Mouse (Mus musculus): ENCODE data around the gene Gnpda2. TPM values are rescaled to one million over a fixed set of nuclear protein-coding genes. Genes with fewer than 3 reads are reported as not detected.

The Gnpda2 gene
- polyA plus RNA-seq (2015; fragmentation: Nextera tagmentation; extraction: Ambion mirVana) = 42.3 and 44.8 TPM in 2 replicates

DNA sequence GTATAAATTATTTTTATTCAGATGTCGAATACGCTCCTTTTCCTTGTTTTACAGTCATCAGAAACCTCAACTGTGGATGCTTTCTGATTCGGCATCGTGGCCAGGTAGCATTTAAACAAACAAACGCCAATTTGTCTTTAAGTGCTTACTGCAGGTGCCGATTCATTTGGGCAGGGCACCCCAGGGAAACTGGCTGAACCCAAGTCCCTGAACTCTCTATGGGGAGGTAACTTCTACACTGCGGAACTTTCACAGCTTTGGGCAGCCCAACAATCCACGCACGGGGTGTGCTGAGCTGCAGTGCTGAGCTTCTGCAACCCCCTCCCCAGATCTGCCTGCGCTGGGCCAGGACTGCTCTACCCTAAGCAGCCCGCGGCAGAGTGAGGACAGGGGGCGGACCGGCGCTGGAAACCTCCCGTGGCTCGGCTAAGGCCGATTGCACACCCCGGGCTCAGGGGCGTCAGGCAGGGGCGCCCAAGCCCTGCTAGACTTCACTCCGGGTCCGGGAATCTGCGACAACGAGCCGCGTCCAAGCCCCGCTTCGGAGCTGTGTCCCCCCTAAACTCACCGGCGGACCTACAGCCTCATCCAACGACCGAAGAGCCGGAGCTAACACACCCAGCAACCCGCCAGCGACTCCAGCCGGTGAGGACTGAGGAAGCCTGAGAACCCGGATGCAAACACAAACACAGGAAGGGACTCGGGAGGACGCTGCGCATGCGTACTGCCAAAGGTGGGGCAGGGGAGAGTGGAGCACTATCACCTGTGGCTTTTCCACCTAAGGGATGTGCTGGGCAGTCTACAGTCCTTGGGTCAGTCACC lies at the start of gene Gnpda2:
Gnpda2 (minus strand) TSS at position 701 of the 822 bp plus-strand sequence.
- Histone ChIP-seq H3K4me1 (no peaks in the 10 kb centered on the region), H3K4me2 (peak within 1 kb of the TSS; percentile 71), H3K36me3 (no peaks in the 10 kb centered on the region), H3K9ac (peak within 1 kb of the TSS; percentile 73), H3K27me3 (replicated peaks) (no peaks in the 10 kb centered on the region), H3K27ac (peak within 1 kb of the TSS; percentile 66), H3K9me3 (no peaks in the 10 kb centered on the region), H3K4me3 (replicated peaks) (peak within 1 kb of the TSS; percentile 79)
- WGBS = 3% methylated on average over 42 of the region's 42 CpGs
- peak; percentile 93 for ATAC-seq (ENCODE audit: insufficient read depth, low FRiP score, low read depth)

- Histone ChIP-seq H3K27me3 (replicated peaks) (no peaks in the 10 kb centered on the region), H3K27ac (no peak overlapping the region), H3K9ac (no peak overlapping the region), H3K4me1 (no peaks in the 10 kb centered on the region), H3K9me3 (no peaks in the 10 kb centered on the region), H3K36me3 (no peaks in the 10 kb centered on the region), H3K4me3 (replicated peaks) (no peak overlapping the region), H3K4me2 (no peak overlapping the region)
- ATAC-seq (ENCODE audit: insufficient read depth, low FRiP score, low read depth) = no peak
- WGBS = 68% methylated on average over 4 of the region's 4 CpGs
Measured at GRCm38 (mm10) chr5:69634766-69635165, 42.6 kb upstream of the Gnpda2 start.

GRCm38 (mm10) chr5:69620899-69621298 lies 28.8 kb upstream of the Gnpda2 start:
- no peaks in the 10 kb centered on the region for H3K9me3 ChIP-seq
- ATAC-seq (ENCODE audit: insufficient read depth, low FRiP score, low read depth) = no peak
- 23% methylated on average over 1 of the region's 1 CpGs for WGBS
- no peaks in the 10 kb centered on the region for H3K36me3 ChIP-seq
- H3K27ac ChIP-seq = no peak overlapping the region
- no peak overlapping the region for H3K9ac ChIP-seq
- no peak overlapping the region for H3K4me2 ChIP-seq
- H3K27me3 ChIP-seq (replicated peaks) = no peaks in the 10 kb centered on the region
- H3K4me1 ChIP-seq = no peaks in the 10 kb centered on the region
- no peak overlapping the region for H3K4me3 ChIP-seq (replicated peaks)

DNA sequence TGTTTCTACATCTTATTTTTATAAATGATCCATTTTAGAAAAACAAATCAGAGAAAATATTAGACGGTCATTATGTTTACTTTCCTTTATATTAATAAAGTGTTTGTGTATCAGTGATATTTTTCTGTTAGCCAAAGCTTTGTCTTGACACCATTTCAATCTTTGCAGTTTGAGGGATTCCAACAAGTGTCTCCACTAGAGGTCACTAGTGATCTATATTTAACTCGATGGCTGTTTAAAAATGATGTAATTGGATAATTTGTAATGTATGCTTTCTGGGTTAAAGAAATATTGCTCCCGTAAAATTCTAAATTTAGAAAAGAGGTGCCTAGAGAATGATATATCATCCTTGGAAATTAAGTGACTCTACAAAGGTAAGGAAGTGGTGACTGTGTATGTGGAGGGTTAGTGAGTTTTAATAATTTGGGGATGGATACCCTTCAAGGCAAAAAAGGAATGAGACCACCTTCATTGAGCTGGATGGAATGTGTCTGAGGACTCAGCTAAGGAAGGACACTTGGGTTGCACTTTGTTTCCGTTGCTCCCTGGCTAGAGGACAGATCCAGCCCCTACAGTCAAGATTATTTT lies 21.2 kb upstream of the Gnpda2 start:
- Histone ChIP-seq H3K27ac (no peak overlapping the region), H3K36me3 (no peaks in the 10 kb centered on the region), H3K4me2 (no peak overlapping the region), H3K27me3 (replicated peaks) (no peaks in the 10 kb centered on the region), H3K4me3 (replicated peaks) (no peak overlapping the region), H3K9ac (no peak overlapping the region), H3K4me1 (no peaks in the 10 kb centered on the region), H3K9me3 (no peaks in the 10 kb centered on the region)
- 17% methylated on average over 4 of the region's 4 CpGs for WGBS
- ATAC-seq (ENCODE audit: insufficient read depth, low FRiP score, low read depth) = no peak

- H3K9me3 ChIP-seq = no peaks in the 10 kb centered on the region
- no peaks in the 10 kb centered on the region for H3K36me3 ChIP-seq
- H3K27ac ChIP-seq = no peak overlapping the region
- no peak overlapping the region for H3K9ac ChIP-seq
- no peak overlapping the region for H3K4me3 ChIP-seq (replicated peaks)
- no peaks in the 10 kb centered on the region for H3K27me3 ChIP-seq (replicated peaks)
- H3K4me1 ChIP-seq = no peaks in the 10 kb centered on the region
- H3K4me2 ChIP-seq = no peak overlapping the region
- no peak for ATAC-seq (ENCODE audit: insufficient read depth, low FRiP score, low read depth)
Measured at GRCm38 (mm10) chr5:69601027-69601426, 8.9 kb upstream of the Gnpda2 start.

DNA sequence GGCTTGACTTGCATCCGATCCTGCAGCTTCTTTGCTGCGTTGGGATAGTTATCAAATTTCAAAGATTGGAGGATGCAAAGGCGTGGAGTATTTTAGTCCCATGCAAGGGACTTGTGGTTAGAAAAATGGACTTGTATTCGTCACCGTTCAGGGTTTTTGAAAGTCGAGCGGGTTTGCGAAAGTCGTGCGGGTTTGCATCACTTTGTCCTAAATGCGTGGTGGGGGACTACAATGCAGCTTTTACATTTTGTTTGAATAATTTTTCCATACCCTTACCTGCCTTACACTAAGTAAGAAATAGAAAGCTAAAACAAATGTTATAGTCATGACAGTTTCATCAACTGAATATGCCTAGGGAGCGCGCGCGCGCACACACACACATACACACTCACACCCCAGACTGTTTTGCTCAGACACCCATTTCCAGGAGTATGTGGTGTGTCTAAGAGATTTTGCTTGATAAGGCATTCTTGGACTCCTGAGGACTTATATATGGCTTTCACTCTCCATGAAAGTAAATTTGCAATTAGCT lies 34.7 kb downstream of the Gnpda2 start:
- Histone ChIP-seq H3K9me3 (no peaks in the 10 kb centered on the region), H3K9ac (peak overlapping the region; percentile 89), H3K4me2 (peak overlapping the region; percentile 60), H3K27ac (peak overlapping the region; percentile 82), H3K36me3 (0 out of 2 replicates have a peak, but pooled peaks cover 7% of the 10 kb centered on the region), H3K4me3 (replicated peaks) (peak overlapping the region; percentile 98), H3K4me1 (no peaks in the 10 kb centered on the region), H3K27me3 (replicated peaks) (no peaks in the 10 kb centered on the region)
- 8% methylated on average over 16 of the region's 16 CpGs for WGBS
- no peak for ATAC-seq (ENCODE audit: insufficient read depth, low FRiP score, low read depth)

- Histone ChIP-seq H3K4me3 (replicated peaks) (peak within 1 kb of the TSS; percentile 98), H3K27me3 (replicated peaks) (no peaks in the 10 kb centered on the region), H3K4me1 (no peaks in the 10 kb centered on the region), H3K4me2 (peak within 1 kb of the TSS; percentile 60), H3K36me3 (0 out of 2 replicates have a peak, but pooled peaks cover 7% of the 10 kb centered on the region), H3K27ac (peak within 1 kb of the TSS; percentile 82), H3K9me3 (no peaks in the 10 kb centered on the region), H3K9ac (peak within 1 kb of the TSS; percentile 89)
- WGBS = under 1% methylated on average over 72 of the region's 72 CpGs
- ATAC-seq (ENCODE audit: insufficient read depth, low FRiP score, low read depth) = peak; percentile 95
Measured at GRCm38 (mm10) chr5:69556628-69557403, 35.3 kb downstream of the Gnpda2 start, which contains the start of gene Guf1. Gene Guf1 (plus strand): TSS chr5:69556923.

DNA sequence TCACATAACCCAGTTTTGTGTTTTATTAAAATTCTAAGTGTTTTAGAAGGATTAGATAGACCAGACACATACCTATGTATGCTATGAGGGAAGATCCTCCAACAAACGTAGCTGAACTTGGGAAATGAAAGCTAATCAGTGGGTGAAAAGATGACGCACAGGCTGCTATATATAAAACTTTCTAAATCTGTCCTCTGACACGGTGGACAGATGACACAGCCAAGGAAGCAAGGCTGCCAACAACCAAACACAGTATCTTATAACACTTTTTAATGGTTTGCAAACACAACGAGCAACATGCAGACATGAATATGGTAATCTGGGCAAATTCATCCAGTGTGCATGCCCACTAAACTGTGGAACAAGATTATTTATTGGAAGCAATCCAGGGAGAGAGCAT lies 49.7 kb downstream of the Gnpda2 start, which contains the start of gene Yipf7:
Yipf7 (minus strand) TSS at position 160 of the 400 bp plus-strand sequence.
- Histone ChIP-seq H3K4me3 (replicated peaks) (no peak within 1 kb of the TSS), H3K4me2 (no peak within 1 kb of the TSS), H3K36me3 (no peaks in the 10 kb centered on the region), H3K27me3 (replicated peaks) (no peaks in the 10 kb centered on the region), H3K27ac (no peak within 1 kb of the TSS), H3K4me1 (no peaks in the 10 kb centered on the region), H3K9me3 (no peaks in the 10 kb centered on the region), H3K9ac (no peak within 1 kb of the TSS)
- no peak for ATAC-seq (ENCODE audit: insufficient read depth, low FRiP score, low read depth)
- WGBS = 67% methylated on average over 4 of the region's 4 CpGs

DNA sequence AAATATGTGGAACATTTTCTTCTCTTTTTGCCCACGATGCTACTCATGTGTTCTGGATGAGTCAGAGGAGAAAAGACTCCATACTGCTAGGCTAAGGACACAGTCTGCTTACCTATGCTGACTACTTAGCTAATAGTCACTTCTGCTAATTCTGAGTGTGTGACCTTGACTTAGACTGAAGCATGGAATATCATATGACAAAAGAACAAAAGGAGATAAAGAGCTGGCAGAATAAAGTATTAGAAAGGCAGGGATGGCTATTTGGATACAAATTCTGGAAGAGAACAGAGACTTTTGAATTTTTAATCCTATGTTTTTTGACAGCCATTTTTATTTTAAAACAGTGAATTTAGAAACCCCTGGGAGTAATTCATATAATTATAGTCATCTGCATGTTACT lies 50.5 kb downstream of the Gnpda2 start:
- Histone ChIP-seq H3K4me2 (no peak overlapping the region), H3K4me1 (no peaks in the 10 kb centered on the region), H3K27me3 (replicated peaks) (no peaks in the 10 kb centered on the region), H3K36me3 (no peaks in the 10 kb centered on the region), H3K27ac (no peak overlapping the region), H3K9me3 (no peaks in the 10 kb centered on the region), H3K4me3 (replicated peaks) (no peak overlapping the region), H3K9ac (no peak overlapping the region)
- 84% methylated on average over 1 of the region's 1 CpGs for WGBS
- ATAC-seq (ENCODE audit: insufficient read depth, low FRiP score, low read depth) = no peak

DNA sequence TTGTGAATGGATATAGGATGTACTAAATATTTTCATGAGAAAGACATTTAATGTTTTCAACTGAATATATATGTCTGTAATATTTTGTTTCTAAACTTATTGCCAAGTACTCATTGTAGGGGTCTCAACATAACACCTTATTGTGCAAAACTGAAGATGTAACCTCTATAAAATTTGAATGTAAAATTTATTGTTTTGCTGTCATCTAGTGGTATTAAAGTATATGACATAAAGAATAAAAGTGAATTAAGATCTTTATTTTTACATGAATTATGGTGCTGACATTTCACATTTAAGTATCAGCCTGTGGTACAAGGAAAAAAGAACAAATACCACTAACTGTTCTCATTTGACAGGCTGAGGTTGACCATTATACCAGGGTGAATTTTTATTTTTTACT lies 68.2 kb downstream of the Gnpda2 start:
- H3K9me3 ChIP-seq = no peaks in the 10 kb centered on the region
- H3K36me3 ChIP-seq = no peaks in the 10 kb centered on the region
- H3K27ac ChIP-seq = no peak overlapping the region
- H3K4me1 ChIP-seq = no peaks in the 10 kb centered on the region
- ATAC-seq (ENCODE audit: insufficient read depth, low FRiP score, low read depth) = no peak
- H3K27me3 ChIP-seq (replicated peaks) = no peaks in the 10 kb centered on the region
- no peak overlapping the region for H3K9ac ChIP-seq
- H3K4me3 ChIP-seq (replicated peaks) = no peak overlapping the region
- H3K4me2 ChIP-seq = no peak overlapping the region

Measured in stomach, embryonic 15.5 days (tissue).